Mouse (Mus musculus) right cerebral cortex, postnatal 4 days (tissue): ENCODE measurements around the gene Emx1.
A peak's percentile ranks its signal among the peaks of the same experiment; 100 is the strongest.

ENCODE experiments used
- DNase-seq: peaks from one replicate; pipeline ENCODE4 v3.0.0-alpha.2; 2022

Gene Emx1

DNA sequence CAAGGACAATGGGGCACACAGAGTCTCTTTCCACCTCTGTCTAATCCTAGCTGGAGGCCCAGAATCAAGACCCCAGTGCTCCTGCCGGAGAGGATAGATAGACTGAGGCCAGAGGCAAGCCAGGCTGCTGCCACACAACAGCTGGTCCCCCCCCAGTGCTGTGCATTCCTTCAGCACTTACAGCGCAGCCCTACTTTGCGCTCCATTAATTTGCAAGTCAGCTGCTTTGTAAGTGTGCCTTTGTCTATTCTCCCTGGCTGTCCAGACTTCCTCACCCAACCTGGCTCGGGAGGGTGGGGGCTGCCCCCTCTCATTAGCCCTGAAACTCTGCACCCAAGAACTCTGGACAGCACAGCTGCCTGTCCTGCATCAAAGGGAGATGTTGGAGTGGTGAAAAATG is 44.8 kb downstream of the Emx1 start:
- DNase-seq, result no peak

DNA sequence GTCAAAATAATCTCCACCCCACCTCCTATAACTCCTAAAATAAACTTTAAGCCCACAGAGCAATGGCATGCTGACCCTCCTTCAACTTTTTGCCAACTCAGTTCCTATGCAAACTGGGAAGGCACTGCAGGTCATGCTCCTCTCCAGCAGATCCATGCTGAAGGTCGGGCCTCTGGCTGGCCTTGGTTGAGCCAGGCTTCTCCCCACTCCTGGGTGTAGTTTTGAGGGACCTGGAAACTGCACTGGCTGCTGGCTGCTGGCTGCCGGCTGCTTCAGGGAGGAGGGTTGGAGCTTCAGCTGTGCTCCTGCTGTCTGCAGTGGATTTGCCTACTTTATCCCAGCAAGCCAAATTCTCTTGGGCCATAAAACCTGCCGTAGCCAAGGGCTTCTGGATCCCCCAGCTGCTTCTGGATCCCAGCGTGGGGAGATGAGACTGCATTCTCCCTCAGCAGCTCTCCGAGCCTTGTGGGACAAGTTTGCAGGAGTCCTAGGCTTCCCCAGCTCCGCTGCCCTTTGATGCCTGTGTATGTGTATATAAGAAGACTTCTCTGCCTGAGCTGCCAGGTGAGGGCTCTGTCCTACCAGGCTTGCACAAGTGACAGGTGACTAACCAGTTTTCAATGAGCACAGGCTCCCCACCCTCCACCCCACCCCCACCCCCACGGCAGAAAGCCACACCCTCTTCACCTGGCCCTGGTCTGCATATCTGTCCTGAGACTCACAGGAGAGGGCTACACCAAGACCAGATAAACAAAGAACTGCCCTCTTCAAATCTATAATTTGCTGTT is 45.8 kb downstream of the Emx1 start:
- no peak for DNase-seq

DNA sequence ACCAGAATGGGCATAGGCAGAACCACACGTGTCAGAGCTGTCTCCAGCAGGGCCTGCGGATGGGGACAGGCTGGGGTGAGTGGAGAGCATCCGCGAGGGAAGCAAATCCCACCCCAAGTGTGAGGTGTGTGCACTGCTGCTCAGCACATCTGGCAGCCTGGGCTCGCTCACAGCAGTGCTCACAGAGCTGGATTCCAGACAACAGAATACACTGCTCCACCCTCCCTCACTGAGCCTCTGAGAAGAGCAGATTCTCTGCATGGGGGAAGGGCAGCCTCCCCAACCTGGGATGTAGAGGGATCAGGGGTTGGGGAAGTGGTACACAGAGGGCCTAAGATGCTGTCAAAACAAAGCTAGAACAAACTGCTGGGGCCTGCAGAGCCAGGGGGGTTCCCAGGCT is 47.6 kb downstream of the Emx1 start:
- no peak for DNase-seq

DNA sequence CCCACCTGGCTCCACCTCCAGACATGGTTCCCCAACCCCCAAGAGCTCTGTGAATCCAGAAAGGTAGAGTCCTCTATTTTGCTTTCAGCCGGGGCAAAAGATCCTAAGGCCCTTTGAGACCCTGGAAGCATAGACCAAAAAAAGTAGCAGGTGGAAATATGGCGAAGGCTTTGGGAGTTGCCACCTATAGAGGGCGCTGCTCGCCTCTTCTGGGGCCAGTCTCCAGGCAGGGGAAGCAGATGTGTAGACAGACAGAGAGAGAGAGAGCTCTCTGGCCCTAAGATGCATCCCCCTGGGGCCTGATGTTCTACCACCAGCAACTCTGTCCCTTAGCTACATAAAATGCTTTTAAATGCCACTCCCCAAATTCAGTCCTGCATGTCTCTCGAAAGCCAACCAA is 49.8 kb downstream of the Emx1 start:
- DNase-seq, result peak; percentile 61

DNA sequence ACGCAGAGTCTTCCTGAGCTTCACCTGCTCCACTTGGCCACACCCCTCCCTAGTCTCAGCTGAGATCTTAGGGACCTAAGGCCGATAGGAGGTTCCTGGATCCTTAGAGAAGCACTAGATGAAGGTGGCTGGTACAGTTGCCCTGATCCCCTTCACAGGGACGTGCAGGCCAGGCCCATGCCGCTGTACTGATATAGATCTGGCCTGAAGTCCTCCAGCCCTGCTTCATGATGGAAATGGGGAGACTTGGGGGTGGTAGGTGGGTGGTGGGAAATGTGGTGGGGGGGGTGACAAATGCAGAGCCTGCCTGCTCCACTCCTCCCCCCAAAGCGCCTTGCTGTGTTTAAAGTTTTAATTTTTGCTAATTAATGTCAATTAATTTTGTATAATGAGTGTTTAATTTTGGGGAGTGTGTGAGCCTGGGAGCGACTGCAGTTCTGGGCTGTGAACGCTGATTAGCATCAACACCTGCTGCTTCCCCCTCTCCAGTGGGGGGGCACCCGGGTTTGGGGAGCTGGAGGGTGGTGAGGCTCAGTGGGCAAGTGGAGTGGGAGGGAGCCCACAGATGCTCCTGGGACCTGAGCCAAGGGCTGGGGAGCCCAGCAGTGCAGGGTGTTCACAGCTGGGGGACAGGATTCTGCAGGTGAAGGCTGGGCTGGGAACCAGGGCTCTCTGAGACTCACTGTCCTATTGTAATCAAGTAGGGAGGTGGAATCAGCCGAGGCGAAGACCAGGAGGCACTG is 50.5 kb downstream of the Emx1 start:
- DNase-seq, result peak; percentile 56

DNA sequence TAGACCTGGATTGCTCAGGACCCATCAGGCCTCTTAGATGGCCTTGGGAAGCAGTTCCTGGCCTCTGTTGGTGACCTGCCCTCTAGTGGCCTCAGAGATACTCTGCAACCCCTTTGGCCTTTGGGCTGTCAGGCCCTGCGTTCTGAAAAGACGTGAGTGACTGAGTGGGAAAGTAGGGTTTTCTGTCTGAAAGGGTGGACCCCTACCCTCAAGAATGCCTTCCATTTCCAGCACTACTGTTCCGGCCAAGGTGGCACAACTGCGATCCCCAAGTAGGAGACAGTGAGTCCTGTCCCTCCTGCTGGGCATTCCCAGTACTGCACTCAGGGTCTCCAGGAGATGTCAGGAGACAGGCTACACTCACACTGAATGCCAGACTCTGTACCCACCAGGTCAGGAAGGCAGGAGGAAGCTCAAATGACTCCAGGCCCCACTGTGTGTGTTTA is 51.8 kb downstream of the Emx1 start:
- peak; percentile 79 for DNase-seq

DNA sequence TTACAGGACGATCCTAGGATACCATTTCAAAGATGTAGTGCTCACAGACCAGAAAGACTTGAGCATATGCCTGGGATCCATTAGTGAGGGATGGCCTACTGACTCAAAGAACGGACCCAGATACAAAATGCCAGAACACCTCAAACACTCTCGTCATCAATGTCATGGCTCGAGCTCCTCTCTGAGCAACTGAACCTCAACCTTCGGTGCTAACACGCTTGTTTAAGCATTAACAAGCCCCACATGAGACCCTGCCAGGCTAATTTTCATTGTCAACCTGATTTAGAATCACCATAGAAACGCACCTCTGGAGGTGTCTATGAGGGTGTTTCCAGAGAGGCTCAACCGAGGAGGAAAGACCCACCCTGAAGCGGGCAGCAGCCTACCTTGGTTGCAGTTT is 62.6 kb downstream of the Emx1 start:
- DNase-seq, result no peak

DNA sequence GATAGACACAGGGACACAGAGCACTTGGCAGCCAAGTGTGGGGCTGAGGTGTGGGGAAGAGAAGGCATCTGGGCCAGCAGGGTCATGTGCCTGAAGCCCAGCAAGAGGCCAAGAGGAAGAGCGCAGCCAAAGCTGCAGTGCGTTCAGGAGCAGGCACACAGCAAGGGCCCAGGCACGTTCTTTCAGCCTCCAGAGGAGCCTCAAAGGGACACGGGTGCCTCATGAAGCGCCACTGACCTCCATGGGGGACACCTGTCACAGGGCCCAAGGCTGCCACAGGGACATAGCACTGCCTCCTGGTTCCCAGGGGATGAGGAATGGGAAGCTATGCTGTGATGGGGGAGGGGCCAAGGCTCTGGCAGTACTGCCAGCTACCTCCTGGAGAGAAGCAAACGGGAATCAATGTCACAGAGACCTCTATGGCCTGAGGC is 63.6 kb downstream of the Emx1 start:
- DNase-seq, result no peak

DNA sequence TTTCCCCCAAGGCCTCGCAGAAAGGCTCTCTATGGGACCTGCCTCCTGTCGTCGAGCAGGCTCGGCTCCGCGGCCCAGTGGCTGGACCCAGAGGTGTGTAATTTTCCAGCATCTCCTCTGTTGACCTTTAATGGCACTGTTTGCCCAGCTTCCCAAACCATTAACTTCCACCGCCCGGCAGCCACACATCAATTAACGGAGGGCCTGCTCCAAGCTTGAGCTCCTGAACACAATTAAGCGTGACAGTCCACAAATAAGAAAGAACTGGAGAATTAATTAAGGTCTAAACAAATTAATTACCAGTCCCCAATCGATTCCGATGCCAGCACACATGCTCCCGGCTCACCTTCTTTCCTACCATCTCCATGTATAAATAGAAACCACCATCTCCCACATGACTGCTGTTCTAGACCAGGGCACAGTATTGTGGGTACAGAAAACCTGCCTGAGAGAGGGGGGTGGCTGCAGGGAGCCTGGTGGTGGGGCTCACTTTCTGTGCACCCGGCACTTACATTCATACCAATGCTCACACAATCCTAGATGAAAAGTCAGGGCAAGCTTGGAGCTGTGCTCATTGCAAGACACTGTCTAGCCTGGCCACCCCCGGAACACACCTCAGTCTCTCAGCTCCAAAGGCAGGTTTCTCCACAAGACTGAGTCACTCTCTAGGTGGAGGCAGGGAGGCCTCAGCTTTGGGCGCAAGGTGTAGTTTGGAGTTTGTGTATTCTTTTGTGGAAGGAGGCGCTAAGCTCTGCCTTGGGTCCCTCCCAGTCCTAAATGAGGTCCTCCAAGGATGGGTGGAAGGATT is 65.2 kb downstream of the Emx1 start:
- DNase-seq, result no peak

DNA sequence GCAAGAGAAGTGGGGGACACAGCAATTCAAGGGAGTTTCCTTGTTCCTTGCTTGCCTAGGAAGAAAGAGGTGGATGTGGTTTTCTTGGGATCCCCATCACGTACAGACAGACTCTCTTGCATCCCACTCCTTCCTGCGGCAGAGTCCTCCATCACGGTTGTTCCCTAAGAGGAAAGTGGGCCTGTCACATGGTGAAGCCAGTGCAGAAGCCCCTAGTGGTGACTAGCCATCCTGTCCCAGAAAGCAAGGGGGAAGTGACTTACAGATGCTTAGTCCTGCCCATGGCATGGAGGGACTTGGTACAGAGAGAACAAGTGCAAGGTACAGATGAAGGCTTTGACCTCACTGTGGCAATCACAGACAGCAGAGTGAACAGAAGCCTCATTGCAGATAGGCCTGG is 66.0 kb downstream of the Emx1 start:
- DNase-seq, result no peak
